Mouse (Mus musculus): ENCODE results near the gene Dad1. TPM values are rescaled to one million over a fixed set of nuclear protein-coding genes. Genes with fewer than 3 reads are reported as not detected.
"Not testable (repeated sequence)": the region's sequence is repeated elsewhere in the genome, so short reads cannot be mapped to it uniquely, and the experiment has no call there.

Gene Dad1
- total RNA-seq, 1 experiment, result 174 TPM

- no peak for DNase-seq (ENCODE audit: low read depth, low spot score)
- H3K4me3 ChIP-seq (ENCODE audit: insufficient read depth in 1 of 2, low read depth in 1 of 2, low read length in 2 of 2, poor library complexity in 1 of 2, severe bottlenecking in 1 of 2), result no peak overlapping the region
- peaks cover 7 to 24% of the 10 kb centered on the region in 2 experiments; a peak in 3 of 4 replicates for H3K4me1 ChIP-seq (ENCODE audit: control insufficient read depth in 2 of 2, insufficient read depth in 2 of 2, low read length in 2 of 2, poor library complexity in 1 of 2)
- peaks cover 6% of the 10 kb centered on the region; the same call in 1 of the 2 replicates for H3K36me3 ChIP-seq (ENCODE audit: control insufficient read depth, insufficient read depth, low read length, poor library complexity, severe bottlenecking)
- H3K9ac ChIP-seq (ENCODE audit: insufficient read depth, low read depth, low read length, poor library complexity, severe bottlenecking), result no peak overlapping the region
- H3K9me3 ChIP-seq (ENCODE audit: control insufficient read depth, insufficient read depth, low read depth, low read length), result no peaks in the 10 kb centered on the region
- TF ChIP-seq MAFK (IDR thresholded peaks at IDR 0.05; ENCODE audit: insufficient read depth, low read depth, low read length) (no peak), ZC3H11A (IDR thresholded peaks at IDR 0.05; ENCODE audit: borderline replicate concordance, low read depth, low read length) (no peak), HCFC1 (IDR thresholded peaks at IDR 0.05; ENCODE audit: borderline replicate concordance, insufficient read depth, low read length) (no peak), ZNF384 (IDR thresholded peaks at IDR 0.05; ENCODE audit: low read depth, low read length) (no peak), CHD2 (IDR thresholded peaks at IDR 0.05; ENCODE audit: low read depth, low read length) (no peak)
- no peak overlapping the region for H3K27ac ChIP-seq (ENCODE audit: insufficient read depth, low read depth, low read length, poor library complexity, severe bottlenecking)
- in situ Hi-C loops (cut with MboI; ENCODE audit: low sequenced_read_pairs in 2 of 2, unreplicated experiment in 2 of 2), result no loop called here
These were observed 21.8 kb downstream of the Dad1 start for GRCm38 (mm10) chr14:54232143-54232542.

DNA sequence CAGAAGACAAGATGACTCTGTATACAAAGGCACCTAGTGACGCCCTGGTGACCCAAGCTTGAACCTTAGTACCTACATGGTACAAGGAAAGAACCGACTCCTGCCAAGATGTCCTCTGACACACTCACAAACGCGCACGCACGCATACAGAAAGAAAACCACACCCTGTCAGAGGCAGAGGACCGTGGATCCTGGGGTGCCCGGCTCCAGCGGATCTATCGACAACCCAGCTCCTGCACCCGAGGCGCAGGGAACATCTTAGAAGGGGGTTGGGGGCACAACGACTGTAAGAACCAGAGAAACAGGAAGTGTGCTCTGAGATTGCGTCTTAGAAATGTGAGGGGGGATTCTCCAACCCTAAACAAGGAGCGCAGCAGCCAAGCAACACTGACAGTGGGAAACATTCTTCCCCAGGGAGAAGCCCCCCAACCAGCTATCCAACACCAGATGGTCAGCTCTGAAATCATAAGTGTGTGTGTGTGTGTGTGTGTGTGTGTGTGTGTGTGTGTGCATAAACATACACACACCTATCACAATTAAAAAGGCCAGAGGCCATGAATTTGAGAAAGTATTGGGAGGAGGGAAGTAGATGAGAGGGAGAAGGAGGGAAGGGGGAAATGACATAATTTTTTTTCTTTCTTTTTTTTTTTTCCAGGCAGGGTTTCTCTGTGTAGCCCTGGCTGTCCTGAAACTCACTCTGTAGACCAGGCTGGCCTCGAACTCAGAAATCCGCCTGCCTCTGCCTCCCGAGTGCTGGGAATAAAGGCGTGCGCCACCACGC lies 22.5 kb downstream of the Dad1 start:
- DNase-seq (ENCODE audit: low read depth, low spot score), result no peak
- no peak overlapping the region for H3K9ac ChIP-seq (ENCODE audit: insufficient read depth, low read depth, low read length, poor library complexity, severe bottlenecking)
- peaks cover 7 to 24% of the 10 kb centered on the region in 2 experiments; a peak in 3 of 4 replicates for H3K4me1 ChIP-seq (ENCODE audit: control insufficient read depth in 2 of 2, insufficient read depth in 2 of 2, low read length in 2 of 2, poor library complexity in 1 of 2)
- H3K36me3 ChIP-seq (ENCODE audit: control insufficient read depth, insufficient read depth, low read length, poor library complexity, severe bottlenecking), result peaks cover 4% of the 10 kb centered on the region; the same call in 1 of the 2 replicates
- TF ChIP-seq MAFK (IDR thresholded peaks at IDR 0.05; ENCODE audit: insufficient read depth, low read depth, low read length), result no peak
- TF ChIP-seq ZNF384 (IDR thresholded peaks at IDR 0.05; ENCODE audit: low read depth, low read length), result no peak
- no peak for TF ChIP-seq CHD2 (IDR thresholded peaks at IDR 0.05; ENCODE audit: low read depth, low read length)
- no peak for TF ChIP-seq ZC3H11A (IDR thresholded peaks at IDR 0.05; ENCODE audit: borderline replicate concordance, low read depth, low read length)
- TF ChIP-seq HCFC1 (IDR thresholded peaks at IDR 0.05; ENCODE audit: borderline replicate concordance, insufficient read depth, low read length), result no peak
- H3K4me3 ChIP-seq (ENCODE audit: insufficient read depth in 1 of 2, low read depth in 1 of 2, low read length in 2 of 2, poor library complexity in 1 of 2, severe bottlenecking in 1 of 2), result peak overlapping the region; percentile 48 to 60
- H3K27ac ChIP-seq (ENCODE audit: insufficient read depth, low read depth, low read length, poor library complexity, severe bottlenecking), result no peak overlapping the region
- no peaks in the 10 kb centered on the region for H3K9me3 ChIP-seq (ENCODE audit: control insufficient read depth, insufficient read depth, low read depth, low read length)
- in situ Hi-C loops (cut with MboI; ENCODE audit: low sequenced_read_pairs in 2 of 2, unreplicated experiment in 2 of 2), result no loop called here

GRCm38 (mm10) chr14:54230638-54231150 lies 23.2 kb downstream of the Dad1 start:
- Histone ChIP-seq H3K4me3 (ENCODE audit: insufficient read depth in 1 of 2, low read depth in 1 of 2, low read length in 2 of 2, poor library complexity in 1 of 2, severe bottlenecking in 1 of 2) (peak overlapping the region in 1 of 2 experiments; percentile 60; a peak in 1 of 4 replicates), H3K9me3 (ENCODE audit: control insufficient read depth, insufficient read depth, low read depth, low read length) (no peaks in the 10 kb centered on the region), H3K4me1 (ENCODE audit: control insufficient read depth in 2 of 2, insufficient read depth in 2 of 2, low read length in 2 of 2, poor library complexity in 1 of 2) (peaks cover 7 to 24% of the 10 kb centered on the region in 2 experiments; a peak in 3 of 4 replicates), H3K36me3 (ENCODE audit: control insufficient read depth, insufficient read depth, low read length, poor library complexity, severe bottlenecking) (peaks cover 4% of the 10 kb centered on the region; the same call in 1 of the 2 replicates), H3K9ac (ENCODE audit: insufficient read depth, low read depth, low read length, poor library complexity, severe bottlenecking) (no peak overlapping the region), H3K27ac (ENCODE audit: insufficient read depth, low read depth, low read length, poor library complexity, severe bottlenecking) (no peak overlapping the region)
- TF ChIP-seq CHD2 (IDR thresholded peaks at IDR 0.05; ENCODE audit: low read depth, low read length) (no peak), ZC3H11A (IDR thresholded peaks at IDR 0.05; ENCODE audit: borderline replicate concordance, low read depth, low read length) (no peak), HCFC1 (IDR thresholded peaks at IDR 0.05; ENCODE audit: borderline replicate concordance, insufficient read depth, low read length) (no peak), ZNF384 (IDR thresholded peaks at IDR 0.05; ENCODE audit: low read depth, low read length) (no peak), MAFK (IDR thresholded peaks at IDR 0.05; ENCODE audit: insufficient read depth, low read depth, low read length) (no peak)
- no peak for DNase-seq (ENCODE audit: low read depth, low spot score)
- in situ Hi-C loops (cut with MboI; ENCODE audit: low sequenced_read_pairs in 2 of 2, unreplicated experiment in 2 of 2), result no loop called here

- H3K27ac ChIP-seq (ENCODE audit: insufficient read depth, low read depth, low read length, poor library complexity, severe bottlenecking); H3K36me3 ChIP-seq (ENCODE audit: control insufficient read depth, insufficient read depth, low read length, poor library complexity, severe bottlenecking); DNase-seq (ENCODE audit: low read depth, low spot score); H3K9ac ChIP-seq (ENCODE audit: insufficient read depth, low read depth, low read length, poor library complexity, severe bottlenecking); H3K4me3 ChIP-seq (ENCODE audit: insufficient read depth in 1 of 2, low read depth in 1 of 2, low read length in 2 of 2, poor library complexity in 1 of 2, severe bottlenecking in 1 of 2); H3K9me3 ChIP-seq (ENCODE audit: control insufficient read depth, insufficient read depth, low read depth, low read length): not testable (repeated sequence)
- in situ Hi-C loops (cut with MboI; ENCODE audit: low sequenced_read_pairs in 2 of 2, unreplicated experiment in 2 of 2), result loop anchor here in 1 of 2 experiments (10.0 kb wide), 1 partner anchor 165 kb away; no protein-coding TSS in a partner anchor
- H3K4me1 ChIP-seq (ENCODE audit: control insufficient read depth in 2 of 2, insufficient read depth in 2 of 2, low read length in 2 of 2, poor library complexity in 1 of 2), result peaks cover 7 to 25% of the 10 kb centered on the region in 2 experiments; a peak in 3 of 4 replicates
These were observed 24.1 kb downstream of the Dad1 start for GRCm38 (mm10) chr14:54229849-54230248.

All from ES-E14 (cell line).